18 mouse cellular contexts compared by ENCODE assay signal in genomic region chr7:126375012-126375411, GRCm38 (mm10). TPM values are rescaled to one million over a fixed set of nuclear protein-coding genes. Genes with fewer than 3 reads are reported as not detected.
DNase-seq lines count a peak whose midpoint lies in the region; ATAC-seq and TF ChIP-seq lines count a peak whose summit lies in the region.
"Had no signal": no experiment of that assay in that cellular context is flagged by ENCODE, and none has a peak within 500 bp of the region (broad histone marks: within the 10 kb centered on the region; RNA-seq: fewer than 3 reads in every experiment).

No protein-coding gene starts in this region.

- no peak overlapping the region for H3K9ac ChIP-seq in forebrain, postnatal 0 days
- no peak overlapping the region for H3K9ac ChIP-seq in forebrain, embryonic 11.5 days (ENCODE audit: low read length)
- H3K9ac ChIP-seq in liver, adult 2 months (ENCODE audit: low read depth, low read length), result no peak overlapping the region
- no peak overlapping the region for H3K9ac ChIP-seq in liver, embryonic 11.5 days (ENCODE audit: low read depth, low read length)
- no peak overlapping the region for H3K9ac ChIP-seq in neural tube, embryonic 15.5 days (replicated peaks)
- H3K9ac ChIP-seq: heart, embryonic 13.5 days; limb, embryonic 12.5 days had no signal

- TF ChIP-seq CTCF in forebrain, postnatal 0 days (IDR thresholded peaks at IDR 0.05; ENCODE audit: low read depth), result 0 out of 2 replicates have a peak, but pooled peaks have one; percentile 18
- TF ChIP-seq CTCF in liver, adult 2 months (IDR thresholded peaks at IDR 0.05; ENCODE audit: low read depth, low read length), result 0 out of 2 replicates have a peak, but pooled peaks have one; percentile 5
- TF ChIP-seq CTCF in E14TG2a.4 (conservative IDR thresholded peaks at IDR 0.05; ENCODE audit: low read length), result peak; percentile 10; the same call in 1 of the 2 replicates
- TF ChIP-seq CTCF in brain, embryonic 14.5 days (IDR thresholded peaks at IDR 0.05; ENCODE audit: borderline replicate concordance, extremely low read depth, insufficient read depth, insufficient read length), result peak; percentile 1; the same call in 1 of the 2 replicates

- peaks cover 48% of the 10 kb centered on the region for H3K36me3 ChIP-seq in forebrain, postnatal 0 days (ENCODE audit: insufficient read depth)
- H3K36me3 ChIP-seq in forebrain, embryonic 11.5 days (ENCODE audit: control insufficient read depth, insufficient read depth, low read length), result peaks cover 5% of the 10 kb centered on the region; the same call in 1 of the 2 replicates
- H3K36me3 ChIP-seq in liver, adult 2 months (ENCODE audit: control insufficient read depth, insufficient read depth, low read length), result peaks cover 5% of the 10 kb centered on the region; the same call in 1 of the 2 replicates
- peaks cover 18% of the 10 kb centered on the region for H3K36me3 ChIP-seq in liver, embryonic 11.5 days (ENCODE audit: control insufficient read depth, insufficient read depth, low read length)
- H3K36me3 ChIP-seq in E14TG2a.4 (ENCODE audit: insufficient read depth, low read length), result peaks cover 65% of the 10 kb centered on the region
- H3K36me3 ChIP-seq in neural tube, embryonic 15.5 days, result peaks cover 37% of the 10 kb centered on the region

- 78% methylated on average over 5 of the region's 5 CpGs for WGBS in forebrain, postnatal 0 days
- WGBS in forebrain, embryonic 11.5 days, result 78% methylated on average over 5 of the region's 5 CpGs
- WGBS in liver, adult 2 months, result 70% methylated on average over 5 of the region's 5 CpGs
- 71% methylated on average over 5 of the region's 5 CpGs for WGBS in liver, embryonic 11.5 days
- WGBS in neural tube, embryonic 15.5 days, result 82% methylated on average over 5 of the region's 5 CpGs

- no peak overlapping the region for H3K27ac ChIP-seq in forebrain, postnatal 0 days (ENCODE audit: low read depth, low read length)
- H3K27ac ChIP-seq in forebrain, embryonic 11.5 days (ENCODE audit: low read depth, low read length), result no peak overlapping the region
- H3K27ac ChIP-seq in liver, adult 2 months (replicated peaks; ENCODE audit: insufficient read depth, low read depth, low read length), result no peak overlapping the region
- no peak overlapping the region for H3K27ac ChIP-seq in liver, embryonic 11.5 days (ENCODE audit: low read depth, low read length)
- H3K27ac ChIP-seq in neural tube, embryonic 15.5 days (replicated peaks), result no peak overlapping the region
- H3K27ac ChIP-seq: heart, embryonic 13.5 days; hindbrain, embryonic 10.5 days; limb, embryonic 12.5 days had no signal

- no peak for TF ChIP-seq POLR2A in liver, adult 2 months (IDR thresholded peaks at IDR 0.05; ENCODE audit: extremely low read depth, insufficient read depth, low read length)
- TF ChIP-seq POLR2A in brain, embryonic 14.5 days (IDR thresholded peaks at IDR 0.05; ENCODE audit: borderline replicate concordance, extremely low read depth, insufficient read depth, insufficient read length, poor library complexity, severe bottlenecking), result no peak

- H3K27me3 ChIP-seq in forebrain, postnatal 0 days (ENCODE audit: insufficient read depth, low read length), result no peaks in the 10 kb centered on the region
- no peaks in the 10 kb centered on the region for H3K27me3 ChIP-seq in forebrain, embryonic 11.5 days (ENCODE audit: control insufficient read depth, insufficient read depth, low read length)
- no peaks in the 10 kb centered on the region for H3K27me3 ChIP-seq in liver, adult 2 months (ENCODE audit: control insufficient read depth, insufficient read depth, low read length)
- H3K27me3 ChIP-seq in liver, embryonic 11.5 days (replicated peaks; ENCODE audit: control insufficient read depth, insufficient read depth, low read length), result no peaks in the 10 kb centered on the region
- H3K27me3 ChIP-seq in E14TG2a.4 (ENCODE audit: insufficient read depth, low read length), result no peaks in the 10 kb centered on the region
- H3K27me3 ChIP-seq in neural tube, embryonic 15.5 days (replicated peaks), result no peaks in the 10 kb centered on the region
- H3K27me3 ChIP-seq: limb, embryonic 12.5 days had no signal

- H3K79me2 ChIP-seq in liver, adult 2 months (ENCODE audit: control insufficient read depth, insufficient read depth, low read length), result peaks cover 6% of the 10 kb centered on the region; the same call in 1 of the 2 replicates

- H3K9me3 ChIP-seq in forebrain, postnatal 0 days (ENCODE audit: low read length), result no peaks in the 10 kb centered on the region
- H3K9me3 ChIP-seq in forebrain, embryonic 11.5 days (ENCODE audit: control insufficient read depth, low read length), result no peaks in the 10 kb centered on the region
- no peaks in the 10 kb centered on the region for H3K9me3 ChIP-seq in liver, embryonic 11.5 days (ENCODE audit: control insufficient read depth, low read length)
- no peaks in the 10 kb centered on the region for H3K9me3 ChIP-seq in E14TG2a.4 (ENCODE audit: low read length)
- H3K9me3 ChIP-seq in neural tube, embryonic 15.5 days (replicated peaks), result no peaks in the 10 kb centered on the region
- H3K9me3 ChIP-seq: G1E; heart, embryonic 13.5 days; hindbrain, embryonic 10.5 days; limb, embryonic 12.5 days had no signal

- H3K4me3 ChIP-seq in forebrain, postnatal 0 days (ENCODE audit: low read depth, low read length), result no peak overlapping the region
- H3K4me3 ChIP-seq in forebrain, embryonic 11.5 days (ENCODE audit: low read depth, low read length), result no peak overlapping the region
- H3K4me3 ChIP-seq in liver, adult 2 months (ENCODE audit: insufficient read depth, low read depth, low read length), result no peak overlapping the region
- H3K4me3 ChIP-seq in liver, embryonic 11.5 days (ENCODE audit: low read depth, low read length), result no peak overlapping the region
- peak overlapping the region; percentile 20; the same call in 1 of the 2 replicates for H3K4me3 ChIP-seq in E14TG2a.4 (replicated peaks; ENCODE audit: low read length)
- no peak overlapping the region for H3K4me3 ChIP-seq in neural tube, embryonic 15.5 days (replicated peaks)
- H3K4me3 ChIP-seq: hindbrain, embryonic 10.5 days; limb, embryonic 12.5 days had no signal

- H3K4me1 ChIP-seq in forebrain, postnatal 0 days (ENCODE audit: insufficient read depth), result peaks cover 7% of the 10 kb centered on the region; the same call in 1 of the 2 replicates
- H3K4me1 ChIP-seq in forebrain, embryonic 11.5 days (replicated peaks; ENCODE audit: control insufficient read depth, insufficient read depth, low read length), result peaks cover 3% of the 10 kb centered on the region; the same call in 1 of the 2 replicates
- H3K4me1 ChIP-seq in liver, adult 2 months (ENCODE audit: control insufficient read depth, insufficient read depth, low read length), result peaks cover 7% of the 10 kb centered on the region
- peaks cover 9% of the 10 kb centered on the region for H3K4me1 ChIP-seq in liver, embryonic 11.5 days (replicated peaks; ENCODE audit: control insufficient read depth, insufficient read depth, low read length)
- peaks cover 82% of the 10 kb centered on the region for H3K4me1 ChIP-seq in E14TG2a.4 (replicated peaks; ENCODE audit: low read depth, low read length)
- H3K4me1 ChIP-seq in neural tube, embryonic 15.5 days, result peaks cover 32% of the 10 kb centered on the region

- no peak for ATAC-seq in forebrain, postnatal 0 days
- ATAC-seq in forebrain, embryonic 11.5 days (replicated peaks; ENCODE audit: low FRiP score), result no peak
- ATAC-seq in liver, embryonic 11.5 days (replicated peaks; ENCODE audit: low FRiP score), result no peak
- no peak for ATAC-seq in neural tube, embryonic 15.5 days (ENCODE audit: low FRiP score)

- no peak for DNase-seq in forebrain, postnatal 0 days
- DNase-seq in forebrain, embryonic 11.5 days (ENCODE audit: low spot score), result no peak
- no peak for DNase-seq in liver, adult 2 months (ENCODE audit: extremely low read depth, low read depth, low spot score)
- DNase-seq in liver, embryonic 11.5 days (ENCODE audit: low spot score), result no peak
- no peak for DNase-seq in brain, embryonic 14.5 days (ENCODE audit: low read depth)
- no peak for DNase-seq in ovary, postnatal 36 days (ENCODE audit: low spot score)
- DNase-seq: adrenal gland, postnatal 10 days; cerebellum, postnatal 10 days; gastrocnemius, postnatal 36 days; kidney, adult 18-20 months; kidney, postnatal 4 days; midbrain, embryonic 14.5 days had no signal

- H3K4me2 ChIP-seq in forebrain, postnatal 0 days (ENCODE audit: low read depth), result no peak overlapping the region
- H3K4me2 ChIP-seq in forebrain, embryonic 11.5 days (ENCODE audit: low read depth, low read length, severe bottlenecking), result no peak overlapping the region
- H3K4me2 ChIP-seq in liver, embryonic 11.5 days, result no peak overlapping the region
- H3K4me2 ChIP-seq in neural tube, embryonic 15.5 days, result no peak overlapping the region
- H3K4me2 ChIP-seq: limb, embryonic 12.5 days had no signal

RNA-seq across cellular contexts. Expression of gene Spns1, which starts 2.2 kb away (rescaled TPM):
- 102 and 198 TPM in 2 replicates for total RNA-seq in forebrain, postnatal 0 days (2014; rRNA removed)
- polyA plus RNA-seq in forebrain, postnatal 0 days (2015; fragmentation: Nextera tagmentation; extraction: Ambion mirVana), result 71.3 and 78.4 TPM in 2 replicates
- polyA plus RNA-seq in forebrain, embryonic 11.5 days (2014; fragmentation: Nextera tagmentation; extraction: Ambion mirVana), result 52.4 and 53.9 TPM in 2 replicates
- total RNA-seq in liver, adult 2 months (2014; rRNA removed), result 14.5 and 28.4 TPM in 2 replicates
- 62.8 and 74.8 TPM in 2 replicates for polyA plus RNA-seq in liver, adult 2 months (2012; rRNA removed)
- 43.8 and 43.9 TPM in 2 replicates for polyA plus RNA-seq in liver, embryonic 11.5 days (2014; fragmentation: Nextera tagmentation; extraction: Ambion mirVana)
- polyA plus RNA-seq in brain, embryonic 14.5 days (2012; rRNA removed), result 176 and 234 TPM in 2 replicates
- 82.4 and 92.7 TPM in 2 replicates for polyA plus RNA-seq in neural tube, embryonic 15.5 days (2015; fragmentation: Nextera tagmentation; extraction: Ambion mirVana)

RNA-seq across cellular contexts. Expression of gene Lat, which starts 5.6 kb away (rescaled TPM):
- 1.4 and 1.7 TPM in 2 replicates for total RNA-seq in forebrain, postnatal 0 days (2014; rRNA removed)
- polyA plus RNA-seq in forebrain, postnatal 0 days (2015; fragmentation: Nextera tagmentation; extraction: Ambion mirVana), result 0.15 and 0.38 TPM in 2 replicates
- polyA plus RNA-seq in forebrain, embryonic 11.5 days (2014; fragmentation: Nextera tagmentation; extraction: Ambion mirVana), result 2.2 and 2.5 TPM in 2 replicates
- total RNA-seq in liver, adult 2 months (2014; rRNA removed), result 0.46 and 1.3 TPM in 2 replicates
- 1.4 TPM in 2 replicates for polyA plus RNA-seq in liver, adult 2 months (2012; rRNA removed)
- 18.8 and 20.3 TPM in 2 replicates for polyA plus RNA-seq in liver, embryonic 11.5 days (2014; fragmentation: Nextera tagmentation; extraction: Ambion mirVana)
- 1.0 and 2.1 TPM in 2 replicates for polyA plus RNA-seq in brain, embryonic 14.5 days (2012; rRNA removed)
- 0.56 and 31.7 TPM in 2 replicates for polyA plus RNA-seq in neural tube, embryonic 15.5 days (2015; fragmentation: Nextera tagmentation; extraction: Ambion mirVana)

RNA-seq across cellular contexts. Expression of gene Nfatc2ip, which starts 21.5 kb away (rescaled TPM):
- total RNA-seq in forebrain, postnatal 0 days (2014; rRNA removed), result 5.2 and 6.3 TPM in 2 replicates
- polyA plus RNA-seq in forebrain, postnatal 0 days (2015; fragmentation: Nextera tagmentation; extraction: Ambion mirVana), result 2.2 and 2.4 TPM in 2 replicates
- polyA plus RNA-seq in forebrain, embryonic 11.5 days (2014; fragmentation: Nextera tagmentation; extraction: Ambion mirVana), result 3.6 and 4.5 TPM in 2 replicates
- total RNA-seq in liver, adult 2 months (2014; rRNA removed), result 1.3 and 1.7 TPM in 2 replicates
- polyA plus RNA-seq in liver, adult 2 months (2012; rRNA removed), result 2.1 and 2.8 TPM in 2 replicates
- 3.6 and 4.0 TPM in 2 replicates for polyA plus RNA-seq in liver, embryonic 11.5 days (2014; fragmentation: Nextera tagmentation; extraction: Ambion mirVana)
- 11.0 and 15.7 TPM in 2 replicates for polyA plus RNA-seq in brain, embryonic 14.5 days (2012; rRNA removed)
- polyA plus RNA-seq in neural tube, embryonic 15.5 days (2015; fragmentation: Nextera tagmentation; extraction: Ambion mirVana), result 2.4 and 2.8 TPM in 2 replicates

RNA-seq across cellular contexts. Expression of gene Cd19, which starts 39.7 kb away (rescaled TPM):
- 0.67 TPM in 1 of 2 replicates, not detected in the other for total RNA-seq in forebrain, postnatal 0 days (2014; rRNA removed)
- not detected in 2 replicates for polyA plus RNA-seq in forebrain, postnatal 0 days (2015; fragmentation: Nextera tagmentation; extraction: Ambion mirVana)
- not detected in 2 replicates for polyA plus RNA-seq in forebrain, embryonic 11.5 days (2014; fragmentation: Nextera tagmentation; extraction: Ambion mirVana)
- 0.18 and 0.87 TPM in 2 replicates for total RNA-seq in liver, adult 2 months (2014; rRNA removed)
- 0.47 and 1.7 TPM in 2 replicates for polyA plus RNA-seq in liver, adult 2 months (2012; rRNA removed)
- 0.13 TPM in 1 of 2 replicates, not detected in the other for polyA plus RNA-seq in liver, embryonic 11.5 days (2014; fragmentation: Nextera tagmentation; extraction: Ambion mirVana)
- 0.05 and 0.06 TPM in 2 replicates for polyA plus RNA-seq in brain, embryonic 14.5 days (2012; rRNA removed)
- 0.22 and 0.26 TPM in 2 replicates for polyA plus RNA-seq in neural tube, embryonic 15.5 days (2015; fragmentation: Nextera tagmentation; extraction: Ambion mirVana)
- total RNA-seq: G1E; gastrocnemius, postnatal 36 days had no signal
- polyA plus RNA-seq: G1E; heart, embryonic 13.5 days; hindbrain, embryonic 10.5 days; limb, embryonic 12.5 days; midbrain, embryonic 14.5 days had no signal

RNA-seq across cellular contexts. Expression of gene Rabep2, which starts 53.5 kb away (rescaled TPM):
- total RNA-seq in forebrain, postnatal 0 days (2014; rRNA removed), result 26.1 and 26.4 TPM in 2 replicates
- polyA plus RNA-seq in forebrain, postnatal 0 days (2015; fragmentation: Nextera tagmentation; extraction: Ambion mirVana), result 17.3 and 19.3 TPM in 2 replicates
- 23.4 and 24.8 TPM in 2 replicates for polyA plus RNA-seq in forebrain, embryonic 11.5 days (2014; fragmentation: Nextera tagmentation; extraction: Ambion mirVana)
- total RNA-seq in liver, adult 2 months (2014; rRNA removed), result 6.5 and 8.6 TPM in 2 replicates
- 9.8 and 15.1 TPM in 2 replicates for polyA plus RNA-seq in liver, adult 2 months (2012; rRNA removed)
- polyA plus RNA-seq in liver, embryonic 11.5 days (2014; fragmentation: Nextera tagmentation; extraction: Ambion mirVana), result 15.6 and 16.0 TPM in 2 replicates
- 22.1 and 25.2 TPM in 2 replicates for polyA plus RNA-seq in brain, embryonic 14.5 days (2012; rRNA removed)
- 22.2 and 22.9 TPM in 2 replicates for polyA plus RNA-seq in neural tube, embryonic 15.5 days (2015; fragmentation: Nextera tagmentation; extraction: Ambion mirVana)
